Mouse (Mus musculus) retina, postnatal 7 days (tissue): ENCODE data around the gene Eif4g3.

Experiments
- DNase-seq: peaks from one replicate; pipeline ENCODE4 v3.0.0-alpha.2; 2012; ENCODE audit warnings: low read depth, low spot score

The Eif4g3 gene

GRCm38 (mm10) chr4:137989426-137989825 is 3.4 kb upstream of the Eif4g3 start:
- no peak for DNase-seq

GRCm38 (mm10) chr4:137990433-137990832 is 2.4 kb upstream of the Eif4g3 start:
- DNase-seq = no peak

- no peak for DNase-seq
Measured at GRCm38 (mm10) chr4:137991240-137991639, 1.6 kb upstream of the Eif4g3 start.

GRCm38 (mm10) chr4:137993291-137993758 is 503 bp downstream of the Eif4g3 start:
- DNase-seq = peak; percentile 93

- no peak for DNase-seq
Measured at GRCm38 (mm10) chr4:137993821-137994561, 1.2 kb downstream of the Eif4g3 start.

- DNase-seq = no peak
Measured at GRCm38 (mm10) chr4:137994562-137995336, 1.9 kb downstream of the Eif4g3 start.

- no peak for DNase-seq
Measured at GRCm38 (mm10) chr4:137995399-137995798, 2.6 kb downstream of the Eif4g3 start.

- no peak for DNase-seq
Measured at GRCm38 (mm10) chr4:137998232-137998631, 5.4 kb downstream of the Eif4g3 start.

GRCm38 (mm10) chr4:138000682-138001081 is 7.9 kb downstream of the Eif4g3 start:
- no peak for DNase-seq

GRCm38 (mm10) chr4:138003909-138004610 is 11.2 kb downstream of the Eif4g3 start:
- DNase-seq = no peak

GRCm38 (mm10) chr4:138005781-138006180 is 13.0 kb downstream of the Eif4g3 start:
- no peak for DNase-seq

GRCm38 (mm10) chr4:138006951-138007613 is 14.3 kb downstream of the Eif4g3 start:
- DNase-seq = no peak

- no peak for DNase-seq
Measured at GRCm38 (mm10) chr4:138008646-138009045, 15.8 kb downstream of the Eif4g3 start.

- no peak for DNase-seq
Measured at GRCm38 (mm10) chr4:138009786-138010502, 17.1 kb downstream of the Eif4g3 start.

GRCm38 (mm10) chr4:138013723-138014479 is 21.1 kb downstream of the Eif4g3 start:
- no peak for DNase-seq

GRCm38 (mm10) chr4:138015966-138016365 is 23.1 kb downstream of the Eif4g3 start:
- no peak for DNase-seq

- no peak for DNase-seq
Measured at GRCm38 (mm10) chr4:138017085-138017637, 24.3 kb downstream of the Eif4g3 start.

- no peak for DNase-seq
Measured at GRCm38 (mm10) chr4:138018011-138018410, 25.2 kb downstream of the Eif4g3 start.

GRCm38 (mm10) chr4:138020231-138020630 is 27.4 kb downstream of the Eif4g3 start:
- DNase-seq = no peak

- DNase-seq = no peak
Measured at GRCm38 (mm10) chr4:138021651-138022050, 28.8 kb downstream of the Eif4g3 start.
